Mouse (Mus musculus) thymus, adult 2 months (tissue): ENCODE measurements around the gene Il25. TPM values are rescaled to one million over a fixed set of nuclear protein-coding genes. Genes with fewer than 3 reads are reported as not detected.

Experiments
- DNase-seq: peaks from one replicate; pipeline ENCODE4 v3.0.0; 2021
- H3K27ac ChIP-seq: fragments of 200-500 bp; 2 replicates; pipeline ENCODE4 v1.5.1; 2012; ENCODE audit warnings: low read length, control low read depth; ENCODE audit not compliant: control insufficient read depth, insufficient read depth
- H3K27me3 ChIP-seq: fragments of 200-500 bp; 2 replicates; pipeline ENCODE4 v1.6.1; 2012; ENCODE audit warnings: mild to moderate bottlenecking, low read length, moderate library complexity, mixed read lengths; ENCODE audit not compliant: control insufficient read depth, insufficient read depth
- H3K36me3 ChIP-seq: fragments of 200-500 bp; 2 replicates; pipeline ENCODE4 v1.6.1; 2012; ENCODE audit warnings: mild to moderate bottlenecking, low read length, moderate library complexity; ENCODE audit not compliant: control insufficient read depth, insufficient read depth
- H3K4me1 ChIP-seq: fragments of 200-500 bp; replicated peaks from 2 replicates; pipeline ENCODE4 v1.6.1; 2012; ENCODE audit warnings: low read length; ENCODE audit not compliant: control insufficient read depth, insufficient read depth
- H3K4me3 ChIP-seq: fragments of 200-500 bp; 2 replicates; pipeline ENCODE4 v1.5.1; 2012; ENCODE audit warnings: mild to moderate bottlenecking, low read length, control low read depth, moderate library complexity; ENCODE audit not compliant: control insufficient read depth, insufficient read depth
- CTCF ChIP-seq: fragments of 200-500 bp; IDR thresholded peaks from 2 replicates; pipeline ENCODE4 v1.5.1; 2012; ENCODE audit warnings: mild to moderate bottlenecking, control low read depth, low read length, moderate library complexity, borderline replicate concordance; ENCODE audit not compliant: control insufficient read depth, poor library complexity, insufficient read depth; ENCODE audit errors: extremely low read depth
- POLR2A ChIP-seq: fragments of 200-500 bp; IDR thresholded peaks from 2 replicates; pipeline ENCODE4 v1.6.1; 2012; ENCODE audit warnings: mild to moderate bottlenecking, low read length, control low read depth, moderate library complexity; ENCODE audit not compliant: control insufficient read depth, poor library complexity, insufficient read depth; ENCODE audit errors: extremely low read depth
- WGBS: fragments of 180-500 bp; shearing (Covaris S2); methylation state at CpG from one replicate; pipeline ENCODE4 v1.1.7; 2018; 5-methylcytosine and 5-hydroxymethylcytosine counted together
- polyA plus RNA-seq: library from polyadenylated mRNA; depleted of rRNA; stranded (reverse); fragments of >200 nt; gene quantifications from 2 replicates; pipeline ENCODE4 v1.2.3, GENCODE M21; 2012

Il25 gene
- polyA plus RNA-seq, 1 experiment, result 0.50 TPM

GRCm38 (mm10) chr14:54926401-54927158 lies 5.9 kb upstream of the Il25 start:
- DNase-seq, result no peak
- Histone ChIP-seq H3K4me3 (peak overlapping the region; percentile 11), H3K4me1 (no peaks in the 10 kb centered on the region), H3K27ac (no peak overlapping the region), H3K27me3 (peaks cover 10% of the 10 kb centered on the region), H3K36me3 (no peaks in the 10 kb centered on the region)
- 4% methylated on average over 56 of the region's 58 CpGs for WGBS
- TF ChIP-seq CTCF (no peak), POLR2A (no peak)

DNA sequence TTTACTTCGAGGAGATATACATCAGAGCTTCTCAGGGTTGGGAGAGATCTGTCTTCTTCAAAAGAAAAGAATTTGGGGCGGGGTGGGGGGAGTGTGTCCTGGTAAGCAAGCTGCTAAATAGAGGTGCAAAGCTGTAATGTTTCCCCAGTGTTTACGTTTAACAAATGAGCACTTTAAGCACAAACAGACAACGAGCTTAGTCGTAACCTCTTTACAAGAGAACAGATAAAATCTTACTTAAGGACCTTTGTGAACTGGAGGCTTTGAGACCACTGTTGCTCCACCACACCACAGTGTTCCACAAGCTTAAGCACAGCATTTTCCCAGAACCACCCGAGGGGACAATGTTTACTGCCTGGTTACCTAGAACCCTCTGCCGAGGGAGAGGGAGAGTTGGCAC lies 5.2 kb upstream of the Il25 start:
- Histone ChIP-seq H3K4me3 (no peak overlapping the region), H3K4me1 (no peaks in the 10 kb centered on the region), H3K27me3 (peaks cover 10% of the 10 kb centered on the region), H3K27ac (no peak overlapping the region), H3K36me3 (no peaks in the 10 kb centered on the region)
- no peak for DNase-seq
- TF ChIP-seq POLR2A (no peak), CTCF (no peak)
- 41% methylated on average over 7 of the region's 7 CpGs for WGBS

- Histone ChIP-seq H3K27ac (no peak overlapping the region), H3K27me3 (peaks cover 10% of the 10 kb centered on the region), H3K36me3 (no peaks in the 10 kb centered on the region), H3K4me1 (no peaks in the 10 kb centered on the region), H3K4me3 (no peak overlapping the region)
- WGBS, result 83% methylated on average over 5 of the region's 5 CpGs
- no peak for DNase-seq
- TF ChIP-seq CTCF, result no peak
- TF ChIP-seq POLR2A, result no peak
Measured at GRCm38 (mm10) chr14:54929801-54930200, 2.7 kb upstream of the Il25 start.

DNA sequence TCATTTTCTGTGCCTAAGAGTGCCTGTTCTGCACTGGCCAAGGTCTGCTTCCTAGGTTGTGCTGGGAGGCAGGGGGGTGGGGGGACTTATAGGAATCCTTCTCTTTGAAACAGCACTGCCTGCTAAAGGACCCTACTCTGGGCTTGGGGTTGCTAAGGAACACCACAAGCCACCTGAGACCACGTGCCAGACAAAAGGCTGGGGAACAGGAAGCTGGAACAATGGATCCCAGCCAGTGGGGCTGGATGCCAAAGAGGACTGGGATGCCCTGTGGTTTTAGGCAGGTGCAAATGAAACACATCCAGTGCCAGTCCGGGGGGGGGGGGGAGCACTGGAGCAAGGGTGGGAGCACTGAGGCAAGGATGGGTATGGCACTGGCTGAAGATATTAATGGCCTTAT lies 2.1 kb upstream of the Il25 start:
- H3K4me3 ChIP-seq, result no peak overlapping the region
- no peak overlapping the region for H3K27ac ChIP-seq
- H3K27me3 ChIP-seq, result peaks cover 8% of the 10 kb centered on the region
- H3K4me1 ChIP-seq, result no peaks in the 10 kb centered on the region
- H3K36me3 ChIP-seq, result no peaks in the 10 kb centered on the region
- WGBS, result 27% methylated on average over 2 of the region's 2 CpGs
- DNase-seq, result no peak
- TF ChIP-seq POLR2A (no peak), CTCF (no peak)

- Histone ChIP-seq H3K27me3 (no peaks in the 10 kb centered on the region), H3K4me3 (no peak within 1 kb of the TSS), H3K36me3 (no peaks in the 10 kb centered on the region), H3K27ac (no peak within 1 kb of the TSS), H3K4me1 (peaks cover 3% of the 10 kb centered on the region; the same call in 1 of the 2 replicates)
- no peak for DNase-seq
- TF ChIP-seq POLR2A, result no peak
- TF ChIP-seq CTCF, result no peak
- WGBS, result 49% methylated on average over 8 of the region's 8 CpGs
Measured at GRCm38 (mm10) chr14:54935904-54936830, 3.7 kb downstream of the Il25 start, which contains the start of gene Cmtm5. Gene Cmtm5, plus strand, starts transcription at chr14:54936261.

DNA sequence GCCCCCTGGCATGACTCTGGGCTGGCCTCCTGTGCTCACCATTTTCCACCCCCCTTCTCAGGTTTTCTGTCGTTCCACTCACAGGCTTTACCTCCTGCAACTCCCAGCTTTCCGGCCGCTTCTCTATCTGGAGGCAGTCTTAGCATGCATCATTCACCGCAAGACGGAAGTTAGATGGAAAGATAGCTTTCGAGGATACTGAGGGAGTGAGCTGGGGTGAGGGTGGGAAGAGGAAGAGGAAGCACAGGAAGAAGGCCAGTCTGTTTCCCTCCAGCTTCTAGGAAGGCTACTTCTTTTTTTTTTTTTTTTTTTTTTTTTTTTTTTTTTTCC lies 4.3 kb downstream of the Il25 start:
- H3K36me3 ChIP-seq, result no peaks in the 10 kb centered on the region
- WGBS, result 29% methylated on average over 6 of the region's 6 CpGs
- peaks cover 9% of the 10 kb centered on the region; the same call in 1 of the 2 replicates for H3K4me1 ChIP-seq
- no peaks in the 10 kb centered on the region for H3K27me3 ChIP-seq
- H3K27ac ChIP-seq, result no peak overlapping the region
- H3K4me3 ChIP-seq, result no peak overlapping the region
- no peak for DNase-seq
- TF ChIP-seq POLR2A, result no peak
